Mouse (Mus musculus) olfactory bulb, adult 2 months (tissue): ENCODE data around the gene Actr6.

Experiments
- CTCF ChIP-seq: fragments of 200-500 bp; IDR thresholded peaks from 2 replicates; pipeline ENCODE4 v1.5.1; 2012; ENCODE audit warnings: low read depth, mild to moderate bottlenecking, low read length, moderate library complexity; ENCODE audit not compliant: insufficient read depth
- POLR2A ChIP-seq: fragments of 200-500 bp; IDR thresholded peaks from 2 replicates; pipeline ENCODE4 v1.6.1; 2012; ENCODE audit warnings: mild to moderate bottlenecking, low read depth, low read length, moderate library complexity; ENCODE audit not compliant: insufficient read depth

DNA sequence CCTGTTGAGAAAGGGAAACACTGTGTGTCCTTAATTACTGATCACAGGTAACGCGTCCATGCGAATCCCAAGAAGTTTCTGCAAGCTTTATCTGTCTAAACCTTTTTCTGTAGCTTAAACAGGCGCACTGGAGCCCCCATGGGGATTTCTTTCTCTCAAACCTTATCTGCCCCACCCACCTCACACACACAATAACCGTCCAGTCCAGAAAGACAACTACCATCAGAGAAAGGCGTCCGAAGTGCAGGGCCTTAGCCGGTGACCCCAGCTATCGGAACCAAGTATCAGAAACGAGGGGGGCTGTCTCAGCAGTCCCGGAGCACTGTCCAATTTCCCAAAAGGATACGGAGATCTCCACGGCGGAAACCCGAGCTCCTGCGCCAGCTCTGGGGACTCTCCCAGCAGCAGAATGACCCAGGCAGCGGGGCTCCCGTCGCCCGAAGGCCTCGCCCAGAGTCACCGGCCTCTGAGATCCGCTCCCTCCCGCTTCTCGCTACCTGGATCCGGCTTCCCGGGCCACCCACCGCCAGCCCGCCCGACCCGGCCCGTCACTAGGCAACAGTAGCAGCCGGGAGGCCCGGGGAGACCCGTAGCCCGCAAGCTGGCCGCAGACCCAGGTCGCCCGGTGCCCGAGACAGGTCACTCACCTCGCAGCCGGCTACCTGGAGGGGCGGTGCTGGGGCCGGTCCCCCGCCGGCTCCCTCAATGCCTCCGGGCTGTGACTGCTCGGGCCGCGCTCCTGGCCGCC is 46.5 kb downstream of the Actr6 start:
- no peak for TF ChIP-seq POLR2A
- no peak for TF ChIP-seq CTCF
